Mouse (Mus musculus) lung, adult 2 months (tissue): Measurements from ENCODE around the gene Mafb. TPM values are rescaled to one million over a fixed set of nuclear protein-coding genes. Genes with fewer than 3 reads are reported as not detected.

Source experiments
- DNase-seq: peaks from one replicate; pipeline ENCODE4 v3.0.0; 2022
- H3K4me1 ChIP-seq: fragments of 200-500 bp; 2 replicates; pipeline ENCODE4 v1.6.1; 2011; ENCODE audit warnings: low read length; ENCODE audit not compliant: control insufficient read depth, insufficient read depth
- H3K4me3 ChIP-seq: fragments of 200-500 bp; replicated peaks from 2 replicates; pipeline ENCODE3; 2011; ENCODE audit warnings: low read depth, mild to moderate bottlenecking, control low read depth, low read length; ENCODE audit errors: extremely low read depth
- CTCF ChIP-seq: fragments of 200-500 bp; IDR thresholded peaks from 2 replicates; pipeline ENCODE4 v1.5.1; 2011; ENCODE audit warnings: mild to moderate bottlenecking, low read length, control low read depth; ENCODE audit not compliant: insufficient read depth
- POLR2A ChIP-seq: fragments of 200-500 bp; IDR thresholded peaks from 2 replicates; pipeline ENCODE4 v1.6.1; 2011; ENCODE audit warnings: low read depth, mild to moderate bottlenecking, control low read depth, low read length, borderline replicate concordance; ENCODE audit errors: extremely low read depth
- WGBS: fragments of 180-500 bp; shearing (Covaris S2); methylation state at CpG from one replicate; pipeline ENCODE4 v1.1.7; 2018; 5-methylcytosine and 5-hydroxymethylcytosine counted together
- polyA plus RNA-seq: library from polyadenylated mRNA; depleted of rRNA; stranded (reverse); fragments of >200 nt; gene quantifications from 2 replicates; pipeline ENCODE4 v1.2.3, GENCODE M21; 2012

The Mafb gene
- polyA plus RNA-seq, 1 experiment: 5.4 TPM

GRCm38 (mm10) chr2:160353581-160353980 lies 13.3 kb downstream of the Mafb start:
- no peak for TF ChIP-seq POLR2A
- WGBS: 44% methylated on average over 2 of the region's 2 CpGs
- Histone ChIP-seq H3K4me1 (no peaks in the 10 kb centered on the region), H3K4me3 (no peak overlapping the region)
- DNase-seq: no peak

- TF ChIP-seq CTCF (no peak), POLR2A (no peak)
- 42% methylated on average over 8 of the region's 8 CpGs for WGBS
- DNase-seq: no peak
These were observed 15.8 kb downstream of the Mafb start for GRCm38 (mm10) chr2:160351038-160351574.

GRCm38 (mm10) chr2:160349578-160349977 lies 17.3 kb downstream of the Mafb start:
- no peak for DNase-seq
- TF ChIP-seq POLR2A (no peak), CTCF (no peak)
- Histone ChIP-seq H3K4me3 (no peak overlapping the region), H3K4me1 (no peaks in the 10 kb centered on the region)
- 73% methylated on average over 4 of the region's 4 CpGs for WGBS

More at GRCm38 (mm10) chr2:160351038-160351574, 15.8 kb downstream of the Mafb start:
- H3K4me3 ChIP-seq: no peak overlapping the region
- no peaks in the 10 kb centered on the region for H3K4me1 ChIP-seq

- no peaks in the 10 kb centered on the region for H3K4me1 ChIP-seq
- TF ChIP-seq POLR2A (no peak), CTCF (no peak)
- WGBS: 73% methylated on average over 7 of the region's 7 CpGs
- no peak overlapping the region for H3K4me3 ChIP-seq
- no peak for DNase-seq
These were observed 18.1 kb downstream of the Mafb start for GRCm38 (mm10) chr2:160348796-160349195.

GRCm38 (mm10) chr2:160348072-160348604 lies 18.7 kb downstream of the Mafb start:
- WGBS: 75% methylated on average over 4 of the region's 4 CpGs
- H3K4me1 ChIP-seq: no peaks in the 10 kb centered on the region
- no peak overlapping the region for H3K4me3 ChIP-seq
- DNase-seq: no peak
- no peak for TF ChIP-seq POLR2A
- TF ChIP-seq CTCF: no peak

- Histone ChIP-seq H3K4me1 (no peaks in the 10 kb centered on the region), H3K4me3 (no peak overlapping the region)
- no peak for DNase-seq
- TF ChIP-seq POLR2A (no peak), CTCF (no peak)
These were observed 21.2 kb downstream of the Mafb start for GRCm38 (mm10) chr2:160345644-160346043.

- no peak overlapping the region for H3K4me3 ChIP-seq
- TF ChIP-seq POLR2A (no peak), CTCF (no peak)
- H3K4me1 ChIP-seq: no peaks in the 10 kb centered on the region
- 47% methylated on average over 4 of the region's 4 CpGs for WGBS
- DNase-seq: no peak
These were observed 26.7 kb downstream of the Mafb start for GRCm38 (mm10) chr2:160340121-160340520.

GRCm38 (mm10) chr2:160339595-160339994 lies 27.3 kb downstream of the Mafb start:
- WGBS: 87% methylated on average over 5 of the region's 5 CpGs
- no peaks in the 10 kb centered on the region for H3K4me1 ChIP-seq
- no peak for TF ChIP-seq POLR2A
- no peak for TF ChIP-seq CTCF
- no peak overlapping the region for H3K4me3 ChIP-seq
- DNase-seq: no peak

GRCm38 (mm10) chr2:160336053-160336452 lies 30.8 kb downstream of the Mafb start:
- Histone ChIP-seq H3K4me3 (no peak overlapping the region), H3K4me1 (peaks cover 3% of the 10 kb centered on the region)
- DNase-seq: no peak
- 61% methylated on average over 2 of the region's 2 CpGs for WGBS
- TF ChIP-seq CTCF: no peak
- no peak for TF ChIP-seq POLR2A

GRCm38 (mm10) chr2:160335043-160335442 lies 31.8 kb downstream of the Mafb start:
- H3K4me3 ChIP-seq: no peak overlapping the region
- DNase-seq: no peak
- WGBS: 21% methylated on average over 1 of the region's 1 CpGs
- no peak for TF ChIP-seq CTCF
- no peak for TF ChIP-seq POLR2A
- peaks cover 3% of the 10 kb centered on the region for H3K4me1 ChIP-seq
